ENCODE assay signal across 8 mouse cellular contexts in genomic region chr4:110050393-110051280, GRCm38 (mm10).
DNase-seq lines count a peak whose midpoint lies in the region; ATAC-seq and TF ChIP-seq lines count a peak whose summit lies in the region.

No protein-coding gene starts in this region.

- TF ChIP-seq EP300 in liver, postnatal 0 days (IDR thresholded peaks at IDR 0.05; ENCODE audit: low read depth), result no peak

- H3K9me3 ChIP-seq in E14TG2a.4 (ENCODE audit: low read length), result peaks cover 6% of the 10 kb centered on the region; the same call in 1 of the 2 replicates
- H3K9me3 ChIP-seq in forebrain, embryonic 16.5 days (ENCODE audit: control insufficient read depth, low read length), result no peaks in the 10 kb centered on the region
- H3K9me3 ChIP-seq in liver, postnatal 0 days (ENCODE audit: low read length), result no peaks in the 10 kb centered on the region

- H3K4me3 ChIP-seq in E14TG2a.4 (replicated peaks; ENCODE audit: low read length), result peak overlapping the region; percentile 67
- H3K4me3 ChIP-seq in forebrain, embryonic 16.5 days (replicated peaks; ENCODE audit: low read length), result peak overlapping the region; percentile 59
- H3K4me3 ChIP-seq in liver, postnatal 0 days (ENCODE audit: low read depth, low read length), result peak overlapping the region; percentile 32
- peak overlapping the region; percentile 67 for H3K4me3 ChIP-seq in olfactory bulb, adult 2 months (ENCODE audit: insufficient read depth, low read depth, low read length)
- H3K4me3 ChIP-seq in thymus, adult 2 months (ENCODE audit: control insufficient read depth, insufficient read depth, low read length), result no peak overlapping the region

- H3K27me3 ChIP-seq in E14TG2a.4 (ENCODE audit: insufficient read depth, low read length), result peaks cover 20% of the 10 kb centered on the region
- no peaks in the 10 kb centered on the region for H3K27me3 ChIP-seq in forebrain, embryonic 16.5 days (replicated peaks; ENCODE audit: control insufficient read depth, insufficient read depth, low read length)
- peaks cover 3% of the 10 kb centered on the region; the same call in 1 of the 2 replicates for H3K27me3 ChIP-seq in liver, postnatal 0 days (ENCODE audit: insufficient read depth, low read length)
- H3K27me3 ChIP-seq in thymus, adult 2 months (ENCODE audit: control insufficient read depth, insufficient read depth, low read length), result no peaks in the 10 kb centered on the region; the same call in 1 of the 2 replicates

- peak overlapping the region; percentile 92 for H3K4me2 ChIP-seq in forebrain, embryonic 16.5 days (ENCODE audit: low read length)
- H3K4me2 ChIP-seq in liver, postnatal 0 days (ENCODE audit: low read depth, low read length), result peak overlapping the region; percentile 69

- no peaks in the 10 kb centered on the region for H3K36me3 ChIP-seq in E14TG2a.4 (ENCODE audit: insufficient read depth, low read length)
- no peaks in the 10 kb centered on the region for H3K36me3 ChIP-seq in forebrain, embryonic 16.5 days (ENCODE audit: control insufficient read depth, insufficient read depth)
- no peaks in the 10 kb centered on the region for H3K36me3 ChIP-seq in liver, postnatal 0 days (replicated peaks; ENCODE audit: insufficient read depth, low read length)
- no peaks in the 10 kb centered on the region for H3K36me3 ChIP-seq in thymus, adult 2 months (ENCODE audit: control insufficient read depth, insufficient read depth, low read length)

- TF ChIP-seq POLR2A in olfactory bulb, adult 2 months (IDR thresholded peaks at IDR 0.05; ENCODE audit: insufficient read depth, low read depth, low read length), result no peak
- no peak for TF ChIP-seq POLR2A in thymus, adult 2 months (IDR thresholded peaks at IDR 0.05; ENCODE audit: control insufficient read depth, extremely low read depth, insufficient read depth, low read length, poor library complexity)

- TF ChIP-seq CTCF in E14TG2a.4 (conservative IDR thresholded peaks at IDR 0.05; ENCODE audit: low read length), result peak; percentile 54
- TF ChIP-seq CTCF in liver, postnatal 0 days (IDR thresholded peaks at IDR 0.05; ENCODE audit: low read depth), result peak; percentile 91
- TF ChIP-seq CTCF in olfactory bulb, adult 2 months (IDR thresholded peaks at IDR 0.05; ENCODE audit: insufficient read depth, low read depth, low read length), result peak; percentile 97
- peak; percentile 77; the same call in 1 of the 2 replicates for TF ChIP-seq CTCF in thymus, adult 2 months (IDR thresholded peaks at IDR 0.05; ENCODE audit: borderline replicate concordance, control insufficient read depth, extremely low read depth, insufficient read depth, low read length, poor library complexity)

- ATAC-seq in cerebellum, adult (ENCODE audit: insufficient number of reproducible peaks, low FRiP score, low TSS enrichment), result peak; percentile 88
- peak; percentile 94 for ATAC-seq in forebrain, embryonic 16.5 days
- ATAC-seq in liver, postnatal 0 days, result peak; percentile 69

- intact Hi-C loops in heart, postnatal 25 days (cut with DNase I), result loop anchor here (10.0 kb wide), 3 partner anchors 444 to 1834 kb away; no protein-coding TSS in a partner anchor

- H3K9ac ChIP-seq in forebrain, embryonic 16.5 days (replicated peaks; ENCODE audit: low read depth, low read length), result peak overlapping the region; percentile 83
- no peak overlapping the region for H3K9ac ChIP-seq in liver, postnatal 0 days (replicated peaks)

- H3K4me1 ChIP-seq in E14TG2a.4 (replicated peaks; ENCODE audit: low read depth, low read length), result peaks cover 14% of the 10 kb centered on the region
- peaks cover 9% of the 10 kb centered on the region; the same call in 1 of the 2 replicates for H3K4me1 ChIP-seq in forebrain, embryonic 16.5 days (replicated peaks; ENCODE audit: control insufficient read depth, insufficient read depth, low read length)
- peaks cover 2% of the 10 kb centered on the region; the same call in 1 of the 2 replicates for H3K4me1 ChIP-seq in liver, postnatal 0 days (ENCODE audit: insufficient read depth)
- peaks cover 9% of the 10 kb centered on the region for H3K4me1 ChIP-seq in olfactory bulb, adult 2 months (ENCODE audit: control insufficient read depth, insufficient read depth, low read length)
- H3K4me1 ChIP-seq in thymus, adult 2 months (replicated peaks; ENCODE audit: control insufficient read depth, insufficient read depth, low read length), result 0 out of 2 replicates have a peak, but pooled peaks cover 3% of the 10 kb centered on the region

- peak; percentile 21 for DNase-seq in heart, postnatal 25 days (ENCODE audit: low spot score)
- peak; percentile 83 for DNase-seq in layer of hippocampus, adult 11-12 months (ENCODE audit: low spot score)
- peak; percentile 87 for DNase-seq in liver, postnatal 0 days
- peak; percentile 47 for DNase-seq in thymus, adult 2 months

- H3K27ac ChIP-seq in forebrain, embryonic 16.5 days (ENCODE audit: low read length), result no peak overlapping the region
- no peak overlapping the region for H3K27ac ChIP-seq in liver, postnatal 0 days (ENCODE audit: low read depth)
- H3K27ac ChIP-seq in olfactory bulb, adult 2 months (ENCODE audit: insufficient read depth, low read depth, low read length), result 0 out of 2 replicates have a peak overlapping the region, but pooled peaks have one; percentile 38
- H3K27ac ChIP-seq in thymus, adult 2 months (ENCODE audit: control insufficient read depth, insufficient read depth, low read length), result no peak overlapping the region

- WGBS in forebrain, embryonic 16.5 days, result 4% methylated on average over 39 of the region's 40 CpGs
- 2% methylated on average over 40 of the region's 40 CpGs for WGBS in liver, postnatal 0 days (ENCODE audit: insufficient replicate concordance)
- 4% methylated on average over 40 of the region's 40 CpGs for WGBS in olfactory bulb, adult 2 months
- WGBS in thymus, adult 2 months, result 6% methylated on average over 40 of the region's 40 CpGs

Comparison
In these comparisons a context has a peak if more than half of its experiments do, and no peak if none do; other contexts are left out.
1. DNase-seq: peak in every context shown above with its lines; median percentile 87 in liver, postnatal 0 days; 83 in layer of hippocampus, adult 11-12 months; 47 in thymus, adult 2 months; 21 in heart, postnatal 25 days.